Comparison of ENCODE assay signal across 16 mouse cellular contexts in genomic region chr6:82885909-82886308, GRCm38 (mm10). TPM values are rescaled to one million over a fixed set of nuclear protein-coding genes. Genes with fewer than 3 reads are reported as not detected.
DNase-seq lines count a peak whose midpoint lies in the region; ATAC-seq and TF ChIP-seq lines count a peak whose summit lies in the region.
"Had no signal": no experiment of that assay in that cellular context is flagged by ENCODE, and none has a peak within 500 bp of the region (broad histone marks: within the 10 kb centered on the region; RNA-seq: fewer than 3 reads in every experiment).

No protein-coding gene starts in this region.

- 86% methylated on average over 4 of the region's 4 CpGs for WGBS in heart, embryonic 10.5 days
- 88% methylated on average over 4 of the region's 4 CpGs for WGBS in heart, adult 2 months
- WGBS in intestine, postnatal 0 days, result 82% methylated on average over 4 of the region's 4 CpGs

- H3ac ChIP-seq in myocyte (ENCODE audit: control insufficient read depth, insufficient read length), result no peak overlapping the region

- peak overlapping the region; percentile 24 for H3K4me2 ChIP-seq in myocyte (ENCODE audit: low read depth)
- no peak overlapping the region for H3K4me2 ChIP-seq in intestine, postnatal 0 days (replicated peaks; ENCODE audit: low read depth)
- H3K4me2 ChIP-seq: embryonic facial prominence, embryonic 12.5 days; forebrain, embryonic 12.5 days had no signal

- no peak overlapping the region for H3K9ac ChIP-seq in heart, adult 2 months (ENCODE audit: low read depth, low read length)
- H3K9ac ChIP-seq in intestine, postnatal 0 days (ENCODE audit: low read depth, low read length), result no peak overlapping the region
- H3K9ac ChIP-seq: embryonic facial prominence, embryonic 12.5 days; forebrain, embryonic 12.5 days had no signal

- no peaks in the 10 kb centered on the region for H3K36me3 ChIP-seq in heart, embryonic 10.5 days
- H3K36me3 ChIP-seq in heart, adult 2 months (ENCODE audit: control insufficient read depth, insufficient read depth, low read length), result no peaks in the 10 kb centered on the region
- H3K36me3 ChIP-seq in myocyte (ENCODE audit: control insufficient read depth, insufficient read depth), result no peaks in the 10 kb centered on the region
- no peaks in the 10 kb centered on the region for H3K36me3 ChIP-seq in intestine, postnatal 0 days (ENCODE audit: control insufficient read depth, insufficient read depth)
- H3K36me3 ChIP-seq: embryonic facial prominence, embryonic 10.5 days; embryonic facial prominence, embryonic 12.5 days; forebrain, embryonic 10.5 days; forebrain, embryonic 12.5 days had no signal

- no peak for TF ChIP-seq EP300 in heart, adult 2 months (IDR thresholded peaks at IDR 0.05; ENCODE audit: insufficient read depth, low read depth, low read length)

- no peak for ATAC-seq in intestine, postnatal 0 days
- ATAC-seq in CD4-positive, CD25-positive, alpha-beta regulatory T cell, adult 4 months, result no peak
- ATAC-seq: forebrain, embryonic 14.5 days; forebrain, embryonic 16.5 days had no signal

- no peak overlapping the region for H3K4me3 ChIP-seq in heart, embryonic 10.5 days
- no peak overlapping the region for H3K4me3 ChIP-seq in heart, adult 2 months
- no peak overlapping the region for H3K4me3 ChIP-seq in myocyte
- H3K4me3 ChIP-seq in intestine, postnatal 0 days (ENCODE audit: low read depth, low read length), result no peak overlapping the region
- H3K4me3 ChIP-seq: embryonic facial prominence, embryonic 10.5 days; embryonic facial prominence, embryonic 12.5 days; erythroblast, embryonic 14.5 days; forebrain, embryonic 10.5 days; forebrain, embryonic 12.5 days had no signal

- H3K27ac ChIP-seq in heart, embryonic 10.5 days, result 0 out of 2 replicates have a peak overlapping the region, but pooled peaks have one; percentile 36
- no peak overlapping the region for H3K27ac ChIP-seq in heart, adult 2 months
- no peak overlapping the region for H3K27ac ChIP-seq in intestine, postnatal 0 days (ENCODE audit: low read depth, low read length)
- H3K27ac ChIP-seq: embryonic facial prominence, embryonic 10.5 days; embryonic facial prominence, embryonic 12.5 days; forebrain, embryonic 10.5 days; forebrain, embryonic 12.5 days had no signal

- H3K4me1 ChIP-seq in heart, embryonic 10.5 days, result peaks cover 13% of the 10 kb centered on the region
- peaks cover 1% of the 10 kb centered on the region; the same call in 1 of the 2 replicates for H3K4me1 ChIP-seq in heart, adult 2 months (ENCODE audit: control insufficient read depth, insufficient read depth, low read length)
- H3K4me1 ChIP-seq in intestine, postnatal 0 days (replicated peaks; ENCODE audit: control insufficient read depth, insufficient read depth, low read length), result no peaks in the 10 kb centered on the region; the same call in 1 of the 2 replicates
- H3K4me1 ChIP-seq: embryonic facial prominence, embryonic 12.5 days; forebrain, embryonic 12.5 days had no signal

- no peaks in the 10 kb centered on the region for H3K27me3 ChIP-seq in heart, embryonic 10.5 days (ENCODE audit: insufficient read depth, poor library complexity, severe bottlenecking)
- no peaks in the 10 kb centered on the region for H3K27me3 ChIP-seq in heart, adult 2 months (ENCODE audit: control insufficient read depth, insufficient read depth, low read length)
- no peaks in the 10 kb centered on the region for H3K27me3 ChIP-seq in myocyte (ENCODE audit: control insufficient read depth, insufficient read depth, insufficient read length)
- no peaks in the 10 kb centered on the region for H3K27me3 ChIP-seq in intestine, postnatal 0 days (replicated peaks; ENCODE audit: control insufficient read depth, insufficient read depth, low read length)
- H3K27me3 ChIP-seq: CH12.LX; embryonic facial prominence, embryonic 12.5 days; forebrain, embryonic 12.5 days had no signal

- no peaks in the 10 kb centered on the region for H3K9me3 ChIP-seq in heart, embryonic 10.5 days
- no peaks in the 10 kb centered on the region for H3K9me3 ChIP-seq in intestine, postnatal 0 days (ENCODE audit: control insufficient read depth)
- H3K9me3 ChIP-seq: embryonic facial prominence, embryonic 10.5 days; embryonic facial prominence, embryonic 12.5 days; forebrain, embryonic 10.5 days; forebrain, embryonic 12.5 days had no signal

- no peak for DNase-seq in heart, embryonic 10.5 days (ENCODE audit: low spot score)
- DNase-seq in heart, adult 2 months, result no peak
- DNase-seq in ES-CJ7 (ENCODE audit: low read depth, low spot score), result peak; percentile 58
- DNase-seq in R1 (ENCODE audit: low read depth, low spot score), result peak; percentile 68
- no peak for DNase-seq in thymus, postnatal 0 days (ENCODE audit: low spot score)

- H3K79me2 ChIP-seq in heart, adult 2 months (replicated peaks; ENCODE audit: control insufficient read depth, insufficient read depth, low read length), result no peaks in the 10 kb centered on the region
- no peaks in the 10 kb centered on the region for H3K79me2 ChIP-seq in myocyte (ENCODE audit: control insufficient read depth, insufficient read depth)

- no peak for TF ChIP-seq CTCF in heart, adult 2 months (IDR thresholded peaks at IDR 0.05)
- no peak for TF ChIP-seq CTCF in intestine, postnatal 0 days (IDR thresholded peaks at IDR 0.05; ENCODE audit: low read depth)

- no peak for TF ChIP-seq POLR2A in heart, adult 2 months (IDR thresholded peaks at IDR 0.05; ENCODE audit: insufficient read depth, low read depth, low read length)
- TF ChIP-seq POLR2A in myocyte (IDR thresholded peaks at IDR 0.05; ENCODE audit: insufficient read length, low read depth), result no peak

- intact Hi-C loops in heart, adult 2 months (cut with DNase I), result no loop called here

TF ChIP-seq in myocyte, 11 proteins besides CTCF, POLR2A, EP300 and RAD21:
- TF ChIP-seq E2F4 (IDR thresholded peaks at IDR 0.05; ENCODE audit: insufficient read depth) (no peak), REST (IDR thresholded peaks at IDR 0.05; ENCODE audit: insufficient read depth, insufficient read length) (no peak), MAX (IDR thresholded peaks at IDR 0.05; ENCODE audit: low read depth) (no peak), MYOD1 (IDR thresholded peaks at IDR 0.05; ENCODE audit: control insufficient read depth in 1 of 3, insufficient read length in 2 of 3, low read depth in 2 of 3) (no peak), CEBPB (IDR thresholded peaks at IDR 0.05; ENCODE audit: insufficient read depth, poor library complexity, severe bottlenecking) (no peak), SRF (IDR thresholded peaks at IDR 0.05; ENCODE audit: control insufficient read depth, insufficient read length, low read depth) (no peak), TCF12 (IDR thresholded peaks at IDR 0.05; ENCODE audit: insufficient read depth, poor library complexity, severe bottlenecking) (no peak), MYOG (IDR thresholded peaks at IDR 0.05; ENCODE audit: control insufficient read depth in 1 of 3, insufficient read depth in 1 of 3, insufficient read length in 2 of 3, low read depth in 2 of 3) (no peak), POLR2AphosphoS2 (IDR thresholded peaks at IDR 0.05; ENCODE audit: insufficient read length, low read depth) (no peak), USF1 (IDR thresholded peaks at IDR 0.05; ENCODE audit: low read depth) (no peak), TCF3 (IDR thresholded peaks at IDR 0.05; ENCODE audit: insufficient read length, low read depth) (no peak)

RNA-seq across cellular contexts. Expression of gene Sema4f, which starts 53.7 kb away (rescaled TPM):
- polyA plus RNA-seq in heart, embryonic 10.5 days (2016; fragmentation: Nextera tagmentation; extraction: Ambion mirVana), result 0.09 and 0.30 TPM in 2 replicates
- total RNA-seq in heart, adult 2 months (2021), result under 1 TPM; 0.13 to 0.18 TPM
- polyA plus RNA-seq in heart, adult 2 months (2012; rRNA removed), result 0.37 and 0.53 TPM in 2 replicates
- 0.54 TPM for polyA plus RNA-seq in myocyte (2012; fragmentation: generic; extraction: Trizol)
- polyA plus RNA-seq in thymus, postnatal 0 days (2015; fragmentation: Nextera tagmentation; extraction: Ambion mirVana), result 1.3 and 1.4 TPM in 2 replicates
- 0.56 and 0.64 TPM in 2 replicates for polyA plus RNA-seq in intestine, postnatal 0 days (2015; fragmentation: Nextera tagmentation; extraction: Ambion mirVana)
- polyA plus RNA-seq in CD4-positive, CD25-positive, alpha-beta regulatory T cell, adult 4 months (2017; shearing (Covaris generic)), result 1 to 10 TPM; 2.3 to 3.1 TPM
- polyA plus RNA-seq: erythroblast, embryonic 14.5 days had no signal

Comparison
In these comparisons a context has a peak if more than half of its experiments do, and no peak if none do; other contexts are left out.
1. DNase-seq: peak in ES-CJ7 (single experiment) and R1 (single experiment); none in heart, embryonic 10.5 days (single experiment), heart, adult 2 months (0 of 2) and thymus, postnatal 0 days (single experiment).